Mouse (Mus musculus) intestine, embryonic 14.5 days (tissue): Measurements from ENCODE around the gene Rapsn. TPM values are rescaled to one million over a fixed set of nuclear protein-coding genes. Genes with fewer than 3 reads are reported as not detected.

Experiments
- ATAC-seq: fragments of 200-750 bp; cut with Nextera tagmentation; replicated peaks from 2 replicates; pipeline ENCODE4 v1.8.0; 2017; ENCODE audit warnings: low read depth, moderate number of reproducible peaks, moderate TSS enrichment, moderate library complexity; ENCODE audit not compliant: low FRiP score, low TSS enrichment
- DNase-seq: peaks from one replicate; pipeline ENCODE4 v3.0.0-alpha.2; 2018; ENCODE audit warnings: low spot score
- H3K27ac ChIP-seq: fragments of 300-500 bp; sonication (generic); 2 replicates; pipeline ENCODE4 v1.5.1; 2014; ENCODE audit warnings: low read depth, mild to moderate bottlenecking, control low read depth
- H3K27me3 ChIP-seq: fragments of 300-500 bp; sonication (generic); replicated peaks from 2 replicates; pipeline ENCODE4 v1.6.1; 2014; ENCODE audit warnings: low read length, control low read depth; ENCODE audit not compliant: control insufficient read depth, insufficient read depth
- H3K36me3 ChIP-seq: fragments of 300-500 bp; sonication (generic); 2 replicates; pipeline ENCODE4 v1.6.1; 2014; ENCODE audit warnings: low read length, control low read depth; ENCODE audit not compliant: control insufficient read depth, insufficient read depth
- H3K4me1 ChIP-seq: fragments of 300-500 bp; sonication (generic); replicated peaks from 2 replicates; pipeline ENCODE4 v1.6.1; 2014; ENCODE audit warnings: low read length, control low read depth, mixed read lengths; ENCODE audit not compliant: control insufficient read depth, insufficient read depth
- H3K4me2 ChIP-seq: fragments of 300-500 bp; sonication (generic); 2 replicates; pipeline ENCODE4 v1.6.1; 2014; ENCODE audit warnings: low read length
- H3K4me3 ChIP-seq: fragments of 300-500 bp; sonication (generic); 2 replicates; pipeline ENCODE4 v1.5.1; 2014; ENCODE audit warnings: low read depth, low read length, control low read depth, mixed read lengths
- H3K9ac ChIP-seq: fragments of 300-500 bp; sonication (generic); 2 replicates; pipeline ENCODE4 v1.6.1; 2014; ENCODE audit warnings: mild to moderate bottlenecking, low read length
- H3K9me3 ChIP-seq: fragments of 300-500 bp; sonication (generic); 2 replicates; pipeline ENCODE4 v1.6.1; 2016; ENCODE audit warnings: low read length, control low read depth; ENCODE audit not compliant: control insufficient read depth
- WGBS: fragments of 180-500 bp; shearing (Covaris S2); extraction: QIAGEN DNeasy Blood & Tissue Kit; methylation state at CpG from one replicate; pipeline ENCODE4 v1.1.7; 2014; 5-methylcytosine and 5-hydroxymethylcytosine counted together
- polyA plus RNA-seq: library from polyadenylated mRNA; unstranded; fragments of >200 nt; fragmentation: Nextera tagmentation; extraction: Ambion mirVana; gene quantifications from 2 replicates; pipeline ENCODE4 v1.2.1, GENCODE M21; 2014

Rapsn gene
- polyA plus RNA-seq, 1 experiment from 2014 or later = 1.5 TPM

GRCm38 (mm10) chr2:91060544-91061355 lies 25.3 kb downstream of the Rapsn start:
- DNase-seq (peak; percentile 82), ATAC-seq (no peak)
- Histone ChIP-seq H3K4me2 (no peak overlapping the region), H3K9me3 (no peaks in the 10 kb centered on the region), H3K4me1 (no peaks in the 10 kb centered on the region), H3K27me3 (no peaks in the 10 kb centered on the region), H3K36me3 (peaks cover 94% of the 10 kb centered on the region), H3K27ac (no peak overlapping the region), H3K4me3 (no peak overlapping the region), H3K9ac (no peak overlapping the region)
- 85% methylated on average over 10 of the region's 10 CpGs for WGBS

- DNase-seq = no peak
- Histone ChIP-seq H3K4me2 (no peak overlapping the region), H3K27ac (no peak overlapping the region), H3K4me3 (no peak overlapping the region), H3K4me1 (no peaks in the 10 kb centered on the region), H3K36me3 (peaks cover 85% of the 10 kb centered on the region), H3K9me3 (no peaks in the 10 kb centered on the region), H3K27me3 (no peaks in the 10 kb centered on the region), H3K9ac (no peak overlapping the region)
- WGBS = 73% methylated on average over 6 of the region's 6 CpGs
- no peak for ATAC-seq
Measured at GRCm38 (mm10) chr2:91061849-91062481, 26.5 kb downstream of the Rapsn start.

GRCm38 (mm10) chr2:91062779-91063606 lies 27.6 kb downstream of the Rapsn start:
- 88% methylated on average over 16 of the region's 16 CpGs for WGBS
- H3K36me3 ChIP-seq = peaks cover 78% of the 10 kb centered on the region

GRCm38 (mm10) chr2:91064211-91064610 lies 28.8 kb downstream of the Rapsn start:
- Histone ChIP-seq H3K9me3 (no peaks in the 10 kb centered on the region), H3K9ac (no peak overlapping the region), H3K36me3 (peaks cover 66% of the 10 kb centered on the region), H3K4me2 (no peak overlapping the region), H3K27ac (no peak overlapping the region), H3K4me1 (peaks cover 7% of the 10 kb centered on the region), H3K4me3 (no peak overlapping the region), H3K27me3 (no peaks in the 10 kb centered on the region)
- WGBS = 86% methylated on average over 6 of the region's 6 CpGs
- ATAC-seq (no peak), DNase-seq (no peak)

More at GRCm38 (mm10) chr2:91062779-91063606, 27.6 kb downstream of the Rapsn start:
- no peak overlapping the region for H3K9ac ChIP-seq
- H3K9me3 ChIP-seq = no peaks in the 10 kb centered on the region
- H3K4me2 ChIP-seq = no peak overlapping the region
- H3K27ac ChIP-seq = no peak overlapping the region
- H3K4me3 ChIP-seq = no peak overlapping the region
- DNase-seq (no peak), ATAC-seq (no peak)
- no peaks in the 10 kb centered on the region for H3K4me1 ChIP-seq
- H3K27me3 ChIP-seq = no peaks in the 10 kb centered on the region

- Histone ChIP-seq H3K9ac (no peak overlapping the region), H3K27ac (no peak overlapping the region), H3K4me1 (peaks cover 7% of the 10 kb centered on the region), H3K36me3 (peaks cover 53% of the 10 kb centered on the region), H3K9me3 (no peaks in the 10 kb centered on the region), H3K4me3 (no peak overlapping the region), H3K27me3 (no peaks in the 10 kb centered on the region), H3K4me2 (no peak overlapping the region)
- DNase-seq = no peak
- WGBS = 47% methylated on average over 3 of the region's 3 CpGs
- no peak for ATAC-seq
Measured at GRCm38 (mm10) chr2:91065544-91065943, 30.1 kb downstream of the Rapsn start.

- no peak for DNase-seq
Measured at GRCm38 (mm10) chr2:91066455-91066854, 31.0 kb downstream of the Rapsn start.

GRCm38 (mm10) chr2:91068162-91068871 lies 32.9 kb downstream of the Rapsn start:
- WGBS = 59% methylated on average over 13 of the region's 13 CpGs
- H3K27me3 ChIP-seq = no peaks in the 10 kb centered on the region
- peak overlapping the region; percentile 65 for H3K4me2 ChIP-seq
- H3K4me3 ChIP-seq = 0 out of 2 replicates have a peak overlapping the region, but pooled peaks have one; percentile 10
- DNase-seq = no peak
- H3K4me1 ChIP-seq = peaks cover 12% of the 10 kb centered on the region
- H3K9ac ChIP-seq = peak overlapping the region; percentile 57
- H3K36me3 ChIP-seq = peaks cover 25% of the 10 kb centered on the region
- no peak for ATAC-seq
- no peak overlapping the region for H3K27ac ChIP-seq
- H3K9me3 ChIP-seq = no peaks in the 10 kb centered on the region

More at GRCm38 (mm10) chr2:91066455-91066854, 31.0 kb downstream of the Rapsn start:
- Histone ChIP-seq H3K4me2 (no peak overlapping the region), H3K4me3 (no peak overlapping the region), H3K36me3 (peaks cover 44% of the 10 kb centered on the region), H3K4me1 (peaks cover 12% of the 10 kb centered on the region), H3K9me3 (no peaks in the 10 kb centered on the region), H3K9ac (no peak overlapping the region), H3K27ac (no peak overlapping the region), H3K27me3 (no peaks in the 10 kb centered on the region)
- WGBS = 89% methylated on average over 3 of the region's 3 CpGs
- ATAC-seq = no peak

GRCm38 (mm10) chr2:91068872-91069165 lies 33.4 kb downstream of the Rapsn start:
- H3K4me1 ChIP-seq = peaks cover 12% of the 10 kb centered on the region
- H3K9ac ChIP-seq = peak overlapping the region; percentile 57
- no peak overlapping the region for H3K27ac ChIP-seq
- peaks cover 20% of the 10 kb centered on the region for H3K36me3 ChIP-seq
- no peak for DNase-seq
- ATAC-seq = no peak
- no peaks in the 10 kb centered on the region for H3K9me3 ChIP-seq
- WGBS = 43% methylated on average over 6 of the region's 6 CpGs
- peak overlapping the region; percentile 65 for H3K4me2 ChIP-seq
- 0 out of 2 replicates have a peak overlapping the region, but pooled peaks have one; percentile 10 for H3K4me3 ChIP-seq
- H3K27me3 ChIP-seq = no peaks in the 10 kb centered on the region
